Mouse (Mus musculus): ENCODE measurements at regions not wholly inside any gene's neighbourhood (a gene's known extent, or its start where the extent isn't known, plus 50 kb on each side); places are given as distances from the start of the nearest gene placed in this dataset.

- Histone ChIP-seq H3K9ac (ENCODE audit: low read length) (no peak overlapping the region), H3K4me3 (ENCODE audit: low read depth, low read length) (no peak overlapping the region), H3K4me2 (ENCODE audit: low read length) (no peak overlapping the region), H3K9me3 (ENCODE audit: control insufficient read depth, low read length) (no peaks in the 10 kb centered on the region), H3K27me3 (replicated peaks; ENCODE audit: control insufficient read depth, insufficient read depth, low read length) (no peaks in the 10 kb centered on the region), H3K4me1 (replicated peaks; ENCODE audit: control insufficient read depth, insufficient read depth, low read length) (no peaks in the 10 kb centered on the region), H3K36me3 (ENCODE audit: control insufficient read depth, insufficient read depth, low read length) (no peaks in the 10 kb centered on the region), H3K27ac (ENCODE audit: low read depth) (no peak overlapping the region)
- ATAC-seq (replicated peaks; ENCODE audit: low FRiP score, low TSS enrichment, low read depth) (no peak), DNase-seq (ENCODE audit: low spot score) (no peak)
- WGBS = 77% methylated on average over 4 of the region's 4 CpGs
Measured at GRCm38 (mm10) chr1:88780262-88780661, 78.2 kb upstream of the Arl4c start.

- Histone ChIP-seq H3K4me2 (ENCODE audit: low read length) (no peak overlapping the region), H3K27ac (ENCODE audit: low read depth) (no peak overlapping the region), H3K36me3 (ENCODE audit: control insufficient read depth, insufficient read depth, low read length) (no peaks in the 10 kb centered on the region), H3K9me3 (ENCODE audit: control insufficient read depth, low read length) (peaks cover 6% of the 10 kb centered on the region; the same call in 1 of the 2 replicates), H3K4me1 (replicated peaks; ENCODE audit: control insufficient read depth, insufficient read depth, low read length) (no peaks in the 10 kb centered on the region), H3K27me3 (replicated peaks; ENCODE audit: control insufficient read depth, insufficient read depth, low read length) (no peaks in the 10 kb centered on the region), H3K9ac (ENCODE audit: low read length) (no peak overlapping the region), H3K4me3 (ENCODE audit: low read depth, low read length) (no peak overlapping the region)
- no peak for DNase-seq (ENCODE audit: low spot score)
- 80% methylated on average over 4 of the region's 4 CpGs for WGBS
- ATAC-seq (replicated peaks; ENCODE audit: low FRiP score, low TSS enrichment, low read depth) = no peak
Measured at GRCm38 (mm10) chr1:88783083-88783482, 81.1 kb upstream of the Arl4c start.

GRCm38 (mm10) chr1:88784866-88785620 is 83.0 kb upstream of the Arl4c start:
- WGBS = 51% methylated on average over 4 of the region's 5 CpGs
- Histone ChIP-seq H3K4me3 (ENCODE audit: low read depth, low read length) (no peak overlapping the region), H3K27me3 (replicated peaks; ENCODE audit: control insufficient read depth, insufficient read depth, low read length) (no peaks in the 10 kb centered on the region), H3K36me3 (ENCODE audit: control insufficient read depth, insufficient read depth, low read length) (no peaks in the 10 kb centered on the region), H3K4me2 (ENCODE audit: low read length) (no peak overlapping the region), H3K27ac (ENCODE audit: low read depth) (no peak overlapping the region), H3K9me3 (ENCODE audit: control insufficient read depth, low read length) (peaks cover 6% of the 10 kb centered on the region; the same call in 1 of the 2 replicates), H3K9ac (ENCODE audit: low read length) (no peak overlapping the region), H3K4me1 (replicated peaks; ENCODE audit: control insufficient read depth, insufficient read depth, low read length) (no peaks in the 10 kb centered on the region)
- DNase-seq (ENCODE audit: low spot score) = no peak
- ATAC-seq (replicated peaks; ENCODE audit: low FRiP score, low TSS enrichment, low read depth) = no peak

- Histone ChIP-seq H3K36me3 (ENCODE audit: control insufficient read depth, insufficient read depth, low read length) (no peaks in the 10 kb centered on the region), H3K9ac (ENCODE audit: low read length) (no peak overlapping the region), H3K4me3 (ENCODE audit: low read depth, low read length) (no peak overlapping the region), H3K27me3 (replicated peaks; ENCODE audit: control insufficient read depth, insufficient read depth, low read length) (no peaks in the 10 kb centered on the region), H3K27ac (ENCODE audit: low read depth) (no peak overlapping the region), H3K9me3 (ENCODE audit: control insufficient read depth, low read length) (peaks cover 6% of the 10 kb centered on the region; the same call in 1 of the 2 replicates), H3K4me2 (ENCODE audit: low read length) (no peak overlapping the region), H3K4me1 (replicated peaks; ENCODE audit: control insufficient read depth, insufficient read depth, low read length) (no peaks in the 10 kb centered on the region)
- 87% methylated on average over 14 of the region's 14 CpGs for WGBS
- DNase-seq (ENCODE audit: low spot score) (no peak), ATAC-seq (replicated peaks; ENCODE audit: low FRiP score, low TSS enrichment, low read depth) (no peak)
Measured at GRCm38 (mm10) chr1:88786066-88786465, 84.0 kb upstream of the Arl4c start.

GRCm38 (mm10) chr1:88790674-88791073 is 88.7 kb upstream of the Arl4c start:
- H3K9me3 ChIP-seq (ENCODE audit: control insufficient read depth, low read length) = peaks cover 6% of the 10 kb centered on the region; the same call in 1 of the 2 replicates
- H3K9ac ChIP-seq (ENCODE audit: low read length) = no peak overlapping the region
- no peak for DNase-seq (ENCODE audit: low spot score)
- H3K4me2 ChIP-seq (ENCODE audit: low read length) = no peak overlapping the region
- H3K4me3 ChIP-seq (ENCODE audit: low read depth, low read length) = no peak overlapping the region
- 56% methylated on average over 7 of the region's 7 CpGs for WGBS
- H3K27me3 ChIP-seq (replicated peaks; ENCODE audit: control insufficient read depth, insufficient read depth, low read length) = no peaks in the 10 kb centered on the region
- no peak for ATAC-seq (replicated peaks; ENCODE audit: low FRiP score, low TSS enrichment, low read depth)
- H3K36me3 ChIP-seq (ENCODE audit: control insufficient read depth, insufficient read depth, low read length) = no peaks in the 10 kb centered on the region
- H3K27ac ChIP-seq (ENCODE audit: low read depth) = no peak overlapping the region
- no peaks in the 10 kb centered on the region for H3K4me1 ChIP-seq (replicated peaks; ENCODE audit: control insufficient read depth, insufficient read depth, low read length)

- ATAC-seq (replicated peaks; ENCODE audit: low FRiP score, low TSS enrichment, low read depth) (no peak), DNase-seq (ENCODE audit: low spot score) (no peak)
- H3K27me3 ChIP-seq (replicated peaks; ENCODE audit: control insufficient read depth, insufficient read depth, low read length) = no peaks in the 10 kb centered on the region
- no peak overlapping the region for H3K4me3 ChIP-seq (ENCODE audit: low read depth, low read length)
- H3K36me3 ChIP-seq (ENCODE audit: control insufficient read depth, insufficient read depth, low read length) = no peaks in the 10 kb centered on the region
- H3K9ac ChIP-seq (ENCODE audit: low read length) = no peak overlapping the region
- WGBS = 95% methylated on average over 10 of the region's 10 CpGs
- H3K4me1 ChIP-seq (replicated peaks; ENCODE audit: control insufficient read depth, insufficient read depth, low read length) = 0 out of 2 replicates have a peak, but pooled peaks cover 5% of the 10 kb centered on the region
- no peak overlapping the region for H3K4me2 ChIP-seq (ENCODE audit: low read length)
- no peak overlapping the region for H3K27ac ChIP-seq (ENCODE audit: low read depth)
- H3K9me3 ChIP-seq (ENCODE audit: control insufficient read depth, low read length) = no peaks in the 10 kb centered on the region; the same call in 1 of the 2 replicates
Measured at GRCm38 (mm10) chr1:88794926-88795325, 92.9 kb upstream of the Arl4c start.

GRCm38 (mm10) chr1:88798473-88798872 is 96.5 kb upstream of the Arl4c start:
- H3K4me1 ChIP-seq (replicated peaks; ENCODE audit: control insufficient read depth, insufficient read depth, low read length) = peaks cover 12% of the 10 kb centered on the region
- ATAC-seq (replicated peaks; ENCODE audit: low FRiP score, low TSS enrichment, low read depth) = no peak
- DNase-seq (ENCODE audit: low spot score) = no peak
- no peaks in the 10 kb centered on the region for H3K36me3 ChIP-seq (ENCODE audit: control insufficient read depth, insufficient read depth, low read length)
- H3K4me3 ChIP-seq (ENCODE audit: low read depth, low read length) = no peak overlapping the region
- no peak overlapping the region; the same call in 1 of the 2 replicates for H3K27ac ChIP-seq (ENCODE audit: low read depth)
- no peaks in the 10 kb centered on the region; the same call in 1 of the 2 replicates for H3K9me3 ChIP-seq (ENCODE audit: control insufficient read depth, low read length)
- H3K4me2 ChIP-seq (ENCODE audit: low read length) = no peak overlapping the region
- WGBS = 64% methylated on average over 14 of the region's 14 CpGs
- no peaks in the 10 kb centered on the region for H3K27me3 ChIP-seq (replicated peaks; ENCODE audit: control insufficient read depth, insufficient read depth, low read length)
- H3K9ac ChIP-seq (ENCODE audit: low read length) = no peak overlapping the region

GRCm38 (mm10) chr1:88798874-88799273 is 96.9 kb upstream of the Arl4c start:
- no peaks in the 10 kb centered on the region for H3K27me3 ChIP-seq (replicated peaks; ENCODE audit: control insufficient read depth, insufficient read depth, low read length)
- peak overlapping the region; percentile 23; the same call in 1 of the 2 replicates for H3K27ac ChIP-seq (ENCODE audit: low read depth)
- H3K4me1 ChIP-seq (replicated peaks; ENCODE audit: control insufficient read depth, insufficient read depth, low read length) = peaks cover 12% of the 10 kb centered on the region
- 32% methylated on average over 8 of the region's 8 CpGs for WGBS
- ATAC-seq (replicated peaks; ENCODE audit: low FRiP score, low TSS enrichment, low read depth) (no peak), DNase-seq (ENCODE audit: low spot score) (no peak)
- no peak overlapping the region for H3K4me2 ChIP-seq (ENCODE audit: low read length)
- H3K36me3 ChIP-seq (ENCODE audit: control insufficient read depth, insufficient read depth, low read length) = no peaks in the 10 kb centered on the region
- H3K4me3 ChIP-seq (ENCODE audit: low read depth, low read length) = no peak overlapping the region
- no peak overlapping the region for H3K9ac ChIP-seq (ENCODE audit: low read length)
- H3K9me3 ChIP-seq (ENCODE audit: control insufficient read depth, low read length) = no peaks in the 10 kb centered on the region; the same call in 1 of the 2 replicates

GRCm38 (mm10) chr1:88799343-88799742 is 97.3 kb upstream of the Arl4c start:
- no peak overlapping the region for H3K9ac ChIP-seq (ENCODE audit: low read length)
- no peak overlapping the region for H3K4me3 ChIP-seq (ENCODE audit: low read depth, low read length)
- ATAC-seq (replicated peaks; ENCODE audit: low FRiP score, low TSS enrichment, low read depth) (no peak), DNase-seq (ENCODE audit: low spot score) (no peak)
- H3K36me3 ChIP-seq (ENCODE audit: control insufficient read depth, insufficient read depth, low read length) = no peaks in the 10 kb centered on the region
- H3K27ac ChIP-seq (ENCODE audit: low read depth) = peak overlapping the region; percentile 23
- no peaks in the 10 kb centered on the region; the same call in 1 of the 2 replicates for H3K9me3 ChIP-seq (ENCODE audit: control insufficient read depth, low read length)
- no peaks in the 10 kb centered on the region for H3K27me3 ChIP-seq (replicated peaks; ENCODE audit: control insufficient read depth, insufficient read depth, low read length)
- H3K4me1 ChIP-seq (replicated peaks; ENCODE audit: control insufficient read depth, insufficient read depth, low read length) = peaks cover 12% of the 10 kb centered on the region
- WGBS = 36% methylated on average over 7 of the region's 7 CpGs
- H3K4me2 ChIP-seq (ENCODE audit: low read length) = no peak overlapping the region

All from intestine, embryonic 14.5 days (tissue).